In the genomic region with DNA sequence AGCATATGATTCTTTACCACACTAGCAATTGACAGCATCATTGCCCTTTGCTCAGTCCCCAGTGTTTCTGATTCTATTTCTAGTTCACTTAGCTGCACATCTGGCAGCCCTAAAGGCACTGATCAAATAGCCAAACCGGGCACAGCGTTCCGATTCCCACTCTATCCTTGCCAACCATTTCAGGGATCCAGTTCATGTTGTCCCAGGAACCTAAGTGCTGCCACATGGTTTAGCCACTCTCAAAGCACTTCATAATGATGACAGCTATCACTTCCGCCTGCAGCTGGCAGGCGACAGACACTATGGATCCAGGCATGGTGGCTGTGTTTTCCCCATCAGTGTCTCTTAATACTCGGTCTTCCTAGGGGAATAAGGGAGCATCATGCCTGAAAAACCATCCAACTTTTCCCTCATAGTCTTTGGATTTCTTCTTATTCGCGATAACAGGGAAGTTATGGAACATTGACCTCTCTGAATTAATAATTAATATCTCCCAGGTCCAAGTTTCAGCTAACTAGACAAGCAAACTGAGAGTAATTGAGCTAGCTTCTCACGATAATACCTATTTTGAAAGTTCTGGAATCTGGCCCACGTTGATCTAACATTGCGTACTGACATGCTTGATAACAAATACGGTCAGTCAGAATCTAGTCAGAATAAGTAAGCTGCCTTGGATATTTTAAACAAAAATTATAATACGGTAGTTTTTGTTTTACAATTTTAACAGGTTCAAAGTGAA, we compare ENCODE assay signal across 24 mouse cellular contexts. TPM values are rescaled to one million over a fixed set of nuclear protein-coding genes. Genes with fewer than 3 reads are reported as not detected.
A peak's percentile ranks its signal among the peaks of the same experiment; 100 is the strongest.
DNase-seq lines count a peak whose midpoint lies in the region; ATAC-seq and TF ChIP-seq lines count a peak whose summit lies in the region.
"Had no signal": no experiment of that assay in that cellular context is flagged by ENCODE, and none has a peak within 500 bp of the region (broad histone marks: within the 10 kb centered on the region; RNA-seq: fewer than 3 reads in every experiment).

No protein-coding gene starts in this region.

- ATAC-seq in heart, postnatal 0 days (ENCODE audit: insufficient read depth, low read depth): peak; percentile 91
- ATAC-seq in heart, embryonic 12.5 days (ENCODE audit: insufficient number of reproducible peaks, low FRiP score): no peak
- no peak for ATAC-seq in liver, embryonic 11.5 days (replicated peaks; ENCODE audit: low FRiP score)
- ATAC-seq: activated CD4-positive, CD25-positive, alpha-beta regulatory T cell, adult 4 months; forebrain, postnatal 0 days; intestine, embryonic 15.5 days; Patski had no signal

- 0 out of 2 replicates have a peak overlapping the region, but pooled peaks have one; percentile 7 for H3K27ac ChIP-seq in heart, postnatal 0 days (ENCODE audit: low read depth)
- no peak overlapping the region for H3K27ac ChIP-seq in heart, embryonic 12.5 days (ENCODE audit: poor library complexity, severe bottlenecking)
- H3K27ac ChIP-seq in liver, adult 2 months (replicated peaks; ENCODE audit: insufficient read depth, low read depth, low read length): peak overlapping the region; percentile 85
- H3K27ac ChIP-seq in liver, embryonic 11.5 days (ENCODE audit: low read depth, low read length): no peak overlapping the region
- H3K27ac ChIP-seq in small intestine, adult 2 months (ENCODE audit: insufficient read depth, low read depth, low read length): peak overlapping the region; percentile 81; the same call in 1 of the 2 replicates
- no peak overlapping the region for H3K27ac ChIP-seq in limb, embryonic 10.5 days
- H3K27ac ChIP-seq: embryonic facial prominence, embryonic 13.5 days; forebrain, embryonic 12.5 days; hindbrain, embryonic 14.5 days; intestine, embryonic 15.5 days; kidney, embryonic 15.5 days had no signal

- TF ChIP-seq EP300 in heart, postnatal 0 days (IDR thresholded peaks at IDR 0.05; ENCODE audit: low read depth): peak; percentile 58; the same call in 1 of the 2 replicates

- H3K9ac ChIP-seq in heart, postnatal 0 days (replicated peaks; ENCODE audit: low read depth, low read length): no peak overlapping the region
- H3K9ac ChIP-seq in heart, embryonic 12.5 days: no peak overlapping the region
- H3K9ac ChIP-seq in liver, adult 2 months (ENCODE audit: low read depth, low read length): no peak overlapping the region
- H3K9ac ChIP-seq in liver, embryonic 11.5 days (ENCODE audit: low read depth, low read length): no peak overlapping the region
- H3K9ac ChIP-seq: embryonic facial prominence, embryonic 13.5 days; forebrain, embryonic 12.5 days; forebrain, postnatal 0 days; hindbrain, embryonic 14.5 days; intestine, embryonic 15.5 days; kidney, embryonic 15.5 days had no signal

- no peaks in the 10 kb centered on the region for H3K36me3 ChIP-seq in heart, postnatal 0 days (replicated peaks; ENCODE audit: control insufficient read depth, insufficient read depth, low read length)
- H3K36me3 ChIP-seq in heart, embryonic 12.5 days: no peaks in the 10 kb centered on the region
- no peaks in the 10 kb centered on the region for H3K36me3 ChIP-seq in liver, adult 2 months (ENCODE audit: control insufficient read depth, insufficient read depth, low read length)
- H3K36me3 ChIP-seq in liver, embryonic 11.5 days (ENCODE audit: control insufficient read depth, insufficient read depth, low read length): no peaks in the 10 kb centered on the region
- no peaks in the 10 kb centered on the region for H3K36me3 ChIP-seq in small intestine, adult 2 months (ENCODE audit: control insufficient read depth, insufficient read depth, low read length)
- no peaks in the 10 kb centered on the region for H3K36me3 ChIP-seq in limb, embryonic 10.5 days
- H3K36me3 ChIP-seq: embryonic facial prominence, embryonic 13.5 days; forebrain, embryonic 12.5 days; intestine, embryonic 15.5 days; kidney, embryonic 15.5 days had no signal

- no peak for TF ChIP-seq CTCF in heart, postnatal 0 days (IDR thresholded peaks at IDR 0.05; ENCODE audit: low read depth)
- no peak for TF ChIP-seq CTCF in liver, adult 2 months (IDR thresholded peaks at IDR 0.05; ENCODE audit: low read depth, low read length)
- no peak for TF ChIP-seq CTCF in small intestine, adult 2 months (IDR thresholded peaks at IDR 0.05; ENCODE audit: extremely low read depth, insufficient read length, insufficient replicate concordance, low read depth, low read length)

- WGBS in heart, postnatal 0 days: 62% methylated on average over 13 of the region's 13 CpGs
- WGBS in heart, embryonic 12.5 days: 68% methylated on average over 13 of the region's 13 CpGs
- WGBS in liver, adult 2 months: 24% methylated on average over 13 of the region's 13 CpGs
- 80% methylated on average over 13 of the region's 13 CpGs for WGBS in liver, embryonic 11.5 days
- WGBS in small intestine, adult 2 months: 39% methylated on average over 13 of the region's 13 CpGs
- 90% methylated on average over 13 of the region's 13 CpGs for WGBS in limb, embryonic 10.5 days

- H3K4me3 ChIP-seq in heart, postnatal 0 days (ENCODE audit: low read depth, low read length): no peak overlapping the region
- no peak overlapping the region for H3K4me3 ChIP-seq in heart, embryonic 12.5 days
- H3K4me3 ChIP-seq in liver, adult 2 months (ENCODE audit: insufficient read depth, low read depth, low read length): no peak overlapping the region
- no peak overlapping the region for H3K4me3 ChIP-seq in liver, embryonic 11.5 days (ENCODE audit: low read depth, low read length)
- H3K4me3 ChIP-seq in small intestine, adult 2 months (ENCODE audit: low read depth, low read length): no peak overlapping the region
- H3K4me3 ChIP-seq in limb, embryonic 10.5 days: no peak overlapping the region
- H3K4me3 ChIP-seq: embryonic facial prominence, embryonic 13.5 days; forebrain, embryonic 12.5 days; intestine, embryonic 15.5 days; kidney, embryonic 15.5 days had no signal

- no peaks in the 10 kb centered on the region for H3K9me3 ChIP-seq in heart, postnatal 0 days (replicated peaks; ENCODE audit: control insufficient read depth, low read length)
- H3K9me3 ChIP-seq in heart, embryonic 12.5 days (replicated peaks): no peaks in the 10 kb centered on the region
- no peaks in the 10 kb centered on the region for H3K9me3 ChIP-seq in liver, embryonic 11.5 days (ENCODE audit: control insufficient read depth, low read length)
- no peaks in the 10 kb centered on the region for H3K9me3 ChIP-seq in limb, embryonic 10.5 days (replicated peaks)
- H3K9me3 ChIP-seq: embryonic facial prominence, embryonic 13.5 days; forebrain, embryonic 12.5 days; intestine, embryonic 15.5 days; kidney, embryonic 15.5 days had no signal

- TF ChIP-seq POLR2A in liver, adult 2 months (IDR thresholded peaks at IDR 0.05; ENCODE audit: extremely low read depth, insufficient read depth, low read length): no peak
- no peak for TF ChIP-seq POLR2A in small intestine, adult 2 months (IDR thresholded peaks at IDR 0.05; ENCODE audit: low read depth, low read length)

- no peaks in the 10 kb centered on the region for H3K27me3 ChIP-seq in heart, postnatal 0 days (ENCODE audit: control insufficient read depth, insufficient read depth, low read length)
- H3K27me3 ChIP-seq in heart, embryonic 12.5 days (replicated peaks): 0 out of 2 replicates have a peak, but pooled peaks cover 3% of the 10 kb centered on the region
- no peaks in the 10 kb centered on the region for H3K27me3 ChIP-seq in liver, adult 2 months (ENCODE audit: control insufficient read depth, insufficient read depth, low read length)
- H3K27me3 ChIP-seq in liver, embryonic 11.5 days (replicated peaks; ENCODE audit: control insufficient read depth, insufficient read depth, low read length): no peaks in the 10 kb centered on the region
- no peaks in the 10 kb centered on the region for H3K27me3 ChIP-seq in small intestine, adult 2 months (ENCODE audit: control insufficient read depth, insufficient read depth, low read length)
- no peaks in the 10 kb centered on the region for H3K27me3 ChIP-seq in limb, embryonic 10.5 days (ENCODE audit: low read depth, poor library complexity, severe bottlenecking)
- H3K27me3 ChIP-seq: CH12.LX; embryonic facial prominence, embryonic 13.5 days; forebrain, embryonic 12.5 days; intestine, embryonic 15.5 days; kidney, embryonic 15.5 days; Patski had no signal

- H3K4me1 ChIP-seq in heart, postnatal 0 days (ENCODE audit: control insufficient read depth, insufficient read depth): peaks cover 6% of the 10 kb centered on the region; the same call in 1 of the 2 replicates
- H3K4me1 ChIP-seq in heart, embryonic 12.5 days (replicated peaks): peaks cover 9% of the 10 kb centered on the region
- peaks cover 9% of the 10 kb centered on the region for H3K4me1 ChIP-seq in liver, adult 2 months (ENCODE audit: control insufficient read depth, insufficient read depth, low read length)
- H3K4me1 ChIP-seq in liver, embryonic 11.5 days (replicated peaks; ENCODE audit: control insufficient read depth, insufficient read depth, low read length): no peaks in the 10 kb centered on the region
- H3K4me1 ChIP-seq in small intestine, adult 2 months (ENCODE audit: control insufficient read depth, insufficient read depth, insufficient read length, low read length): peaks cover 7% of the 10 kb centered on the region; the same call in 1 of the 2 replicates
- no peaks in the 10 kb centered on the region for H3K4me1 ChIP-seq in limb, embryonic 10.5 days
- H3K4me1 ChIP-seq: embryonic facial prominence, embryonic 13.5 days; forebrain, embryonic 12.5 days; intestine, embryonic 15.5 days; kidney, embryonic 15.5 days had no signal

- H3K4me2 ChIP-seq in heart, postnatal 0 days (ENCODE audit: low read depth, low read length): no peak overlapping the region
- no peak overlapping the region for H3K4me2 ChIP-seq in heart, embryonic 12.5 days
- no peak overlapping the region for H3K4me2 ChIP-seq in liver, embryonic 11.5 days
- H3K4me2 ChIP-seq: embryonic facial prominence, embryonic 13.5 days; forebrain, embryonic 12.5 days; hindbrain, embryonic 14.5 days; intestine, embryonic 15.5 days; kidney, embryonic 15.5 days had no signal

- H3K79me2 ChIP-seq in liver, adult 2 months (ENCODE audit: control insufficient read depth, insufficient read depth, low read length): no peaks in the 10 kb centered on the region

- peak; percentile 42 to 68 for DNase-seq in heart, adult 18-20 months
- DNase-seq in heart, postnatal 25 days (ENCODE audit: low spot score): no peak
- DNase-seq in heart, postnatal 0 days (ENCODE audit: low spot score): peak; percentile 59
- peak; percentile 99 for DNase-seq in liver, adult 2 months (ENCODE audit: extremely low read depth, low read depth, low spot score)
- no peak for DNase-seq in liver, embryonic 11.5 days (ENCODE audit: low spot score)
- DNase-seq in limb, embryonic 10.5 days (ENCODE audit: low spot score): no peak
- DNase-seq: adrenal gland, adult 2 months; adrenal gland, postnatal 25 days; cerebellum, adult 18-20 months; cerebellum, adult 9-11 months; cerebellum, postnatal 36 days; forebrain, postnatal 0 days; gastrocnemius, postnatal 36 days had no signal

- intact Hi-C loops in heart, postnatal 25 days (cut with DNase I): no loop called here

RNA-seq across cellular contexts. Expression of a gene that starts 46.1 kb away (rescaled TPM):
- 100 to 1,000 TPM; 131 to 165 TPM for total RNA-seq in heart, adult 18-20 months (2021)
- total RNA-seq in heart, postnatal 25 days (2021): 100 to 1,000 TPM in 1 of 2 experiments, 10 to 100 TPM in 1; 88.2 to 109 TPM
- total RNA-seq in heart, postnatal 0 days (2014; rRNA removed; ENCODE audit: low replicate concordance): 7.8 and 20.4 TPM in 2 replicates
- polyA plus RNA-seq in heart, postnatal 0 days (2015; fragmentation: Nextera tagmentation; extraction: Ambion mirVana): 2.3 and 2.8 TPM in 2 replicates
- 0.17 and 0.23 TPM in 2 replicates for polyA plus RNA-seq in heart, embryonic 12.5 days (2016; fragmentation: Nextera tagmentation; extraction: Ambion mirVana)
- 115 and 122 TPM in 2 replicates for total RNA-seq in liver, adult 2 months (2014; rRNA removed)
- 71.1 and 85.8 TPM in 2 replicates for polyA plus RNA-seq in liver, adult 2 months (2012; rRNA removed)
- polyA plus RNA-seq in liver, embryonic 11.5 days (2014; fragmentation: Nextera tagmentation; extraction: Ambion mirVana): 0.12 and 0.16 TPM in 2 replicates
- 185 and 248 TPM in 2 replicates for polyA plus RNA-seq in small intestine, adult 2 months (2012; rRNA removed)
- polyA plus RNA-seq in limb, embryonic 10.5 days (2016; fragmentation: Nextera tagmentation; extraction: Ambion mirVana): 0.21 and 0.36 TPM in 2 replicates

RNA-seq across cellular contexts. Expression of a gene that starts 51.6 kb away (rescaled TPM):
- total RNA-seq in heart, adult 18-20 months (2021): not detected
- not detected for total RNA-seq in heart, postnatal 25 days (2021)
- not detected in 2 replicates for total RNA-seq in heart, postnatal 0 days (2014; rRNA removed; ENCODE audit: low replicate concordance)
- polyA plus RNA-seq in heart, postnatal 0 days (2015; fragmentation: Nextera tagmentation; extraction: Ambion mirVana): not detected in 2 replicates
- not detected in 2 replicates for polyA plus RNA-seq in heart, embryonic 12.5 days (2016; fragmentation: Nextera tagmentation; extraction: Ambion mirVana)
- total RNA-seq in liver, adult 2 months (2014; rRNA removed): 1.8 and 4.0 TPM in 2 replicates
- polyA plus RNA-seq in liver, adult 2 months (2012; rRNA removed): 0.60 and 1.6 TPM in 2 replicates
- polyA plus RNA-seq in liver, embryonic 11.5 days (2014; fragmentation: Nextera tagmentation; extraction: Ambion mirVana): not detected in 2 replicates
- not detected in 2 replicates for polyA plus RNA-seq in small intestine, adult 2 months (2012; rRNA removed)
- polyA plus RNA-seq in limb, embryonic 10.5 days (2016; fragmentation: Nextera tagmentation; extraction: Ambion mirVana): 0.11 TPM in 1 of 2 replicates, not detected in the other
- total RNA-seq: CH12.LX; gastrocnemius, postnatal 36 days; hematopoietic stem cell, adult 5-6 weeks had no signal
- polyA plus RNA-seq: activated CD4-positive, CD25-positive, alpha-beta regulatory T cell, adult 4 months; embryonic facial prominence, embryonic 13.5 days; forebrain, embryonic 12.5 days; forebrain, postnatal 0 days; hindbrain, embryonic 14.5 days; kidney, embryonic 15.5 days; Patski had no signal

Comparison
In these comparisons a context has a peak if more than half of its experiments do, and no peak if none do; other contexts are left out.
1. DNase-seq: peak in heart, adult 18-20 months (2 of 2), heart, postnatal 0 days (single experiment) and liver, adult 2 months (single experiment); none in heart, postnatal 25 days (single experiment), liver, embryonic 11.5 days (single experiment) and limb, embryonic 10.5 days (single experiment).
2. H3K27ac ChIP-seq: peak in heart, postnatal 0 days (single experiment), liver, adult 2 months (single experiment) and small intestine, adult 2 months (single experiment); none in heart, embryonic 12.5 days (single experiment), liver, embryonic 11.5 days (single experiment) and limb, embryonic 10.5 days (single experiment).
3. RNA of a gene that starts 46.1 kb away (polyA plus RNA-seq): 185 to 248 TPM in small intestine, adult 2 months and 71.1 to 85.8 TPM in liver, adult 2 months; 2.3 to 2.8 TPM in heart, postnatal 0 days, 0.21 to 0.36 TPM in limb, embryonic 10.5 days, 0.17 to 0.23 TPM in heart, embryonic 12.5 days and 0.12 to 0.16 TPM in liver, embryonic 11.5 days; every median in the first group is over 10 times any median in the second.